Comparison of ENCODE assay signal across 18 mouse cellular contexts in the genomic region with DNA sequence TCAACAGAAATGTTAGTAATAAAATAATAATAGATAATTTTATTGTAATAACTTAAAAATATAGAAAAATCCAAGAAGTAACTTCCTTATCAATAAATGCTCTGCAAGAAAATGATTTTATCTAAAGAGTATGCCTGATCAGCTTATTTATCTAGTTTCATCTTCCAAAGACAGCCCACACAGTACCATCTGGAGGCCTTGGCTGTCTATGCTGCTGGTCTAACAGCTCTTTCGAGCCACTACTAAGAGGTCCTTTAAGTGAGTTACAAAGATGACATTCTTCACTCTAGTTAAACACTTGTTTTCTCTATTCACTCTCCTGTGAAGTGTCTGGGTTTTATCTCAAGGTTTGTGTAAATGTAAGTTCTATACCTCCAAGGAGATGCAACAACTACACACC.
DNase-seq lines count a peak whose midpoint lies in the region; TF ChIP-seq lines count a peak whose summit lies in the region.
"Had no signal": no experiment of that assay in that cellular context is flagged by ENCODE, and none has a peak within 500 bp of the region (broad histone marks: within the 10 kb centered on the region; RNA-seq: fewer than 3 reads in every experiment).

No protein-coding gene starts in this region.

- H3K4me3 ChIP-seq in layer of hippocampus, adult 2 months = no peak overlapping the region
- H3K4me3 ChIP-seq: embryonic facial prominence, embryonic 13.5 days; embryonic facial prominence, embryonic 15.5 days; erythroblast, embryonic 14.5 days; forebrain, embryonic 10.5 days; forebrain, embryonic 12.5 days had no signal

- peak; percentile 15 to 32 for DNase-seq in cerebellum, postnatal 14 days
- DNase-seq in cerebellum, adult 8-10 months = no peak
- peak; percentile 35 for DNase-seq in layer of hippocampus, adult 9-11 months
- DNase-seq in layer of hippocampus, adult 2 months (ENCODE audit: low spot score in 2 of 2) = no peak
- peak; percentile 43 for DNase-seq in brain, adult 2 months (ENCODE audit: low read depth, low spot score)
- DNase-seq in telencephalon, adult 2 months (ENCODE audit: low read depth, low spot score) = peak; percentile 12
- no peak for DNase-seq in kidney, adult 8-10 months
- DNase-seq: adrenal gland, adult 8-10 months; adrenal gland, postnatal 14 days; adrenal gland, postnatal 36 days; cerebellum, adult 18-20 months; cerebellum, adult 9-10 months; embryo, embryonic 11 days had no signal

- no peak for TF ChIP-seq CTCF in layer of hippocampus, adult 2 months (conservative IDR thresholded peaks at IDR 0.05)

- H3K27ac ChIP-seq in layer of hippocampus, adult 2 months = no peak overlapping the region
- H3K27ac ChIP-seq: embryonic facial prominence, embryonic 13.5 days; embryonic facial prominence, embryonic 15.5 days; forebrain, embryonic 10.5 days; forebrain, embryonic 12.5 days had no signal

Comparison
In these comparisons a context has a peak if more than half of its experiments do, and no peak if none do; other contexts are left out.
1. DNase-seq: peak in cerebellum, postnatal 14 days (2 of 2), layer of hippocampus, adult 9-11 months (single experiment), brain, adult 2 months (single experiment) and telencephalon, adult 2 months (single experiment); none in cerebellum, adult 8-10 months (single experiment), layer of hippocampus, adult 2 months (0 of 2) and kidney, adult 8-10 months (0 of 2).